Mouse (Mus musculus): ENCODE data around the gene Cited2.

Cited2 gene

GRCm38 (mm10) chr10:17723871-17724741, 1.1 kb downstream of the Cited2 start:
- DNase-seq (ENCODE audit: low spot score in 2 of 2): peak; percentile 71 to 74

GRCm38 (mm10) chr10:17725037-17725584, 2.1 kb downstream of the Cited2 start:
- no peak for DNase-seq (ENCODE audit: low spot score in 2 of 2)

- DNase-seq (ENCODE audit: low spot score in 2 of 2): no peak
Observed at GRCm38 (mm10) chr10:17725644-17726372, 2.8 kb downstream of the Cited2 start.

- peak; percentile 16 to 22 for DNase-seq (ENCODE audit: low spot score in 2 of 2)
Observed at GRCm38 (mm10) chr10:17726373-17726720, 3.3 kb downstream of the Cited2 start.

GRCm38 (mm10) chr10:17727161-17727925, 4.3 kb downstream of the Cited2 start:
- DNase-seq (ENCODE audit: low spot score in 2 of 2): peak; percentile 20 to 28

- peak in 1 of 2 experiments; percentile 11 for DNase-seq (ENCODE audit: low spot score in 2 of 2)
Observed at GRCm38 (mm10) chr10:17727926-17728279, 4.9 kb downstream of the Cited2 start.

- no peak for DNase-seq (ENCODE audit: low spot score in 2 of 2)
Observed at GRCm38 (mm10) chr10:17728711-17729110, 5.7 kb downstream of the Cited2 start.

- DNase-seq (ENCODE audit: low spot score in 2 of 2): no peak
Observed at GRCm38 (mm10) chr10:17729476-17729875, 6.5 kb downstream of the Cited2 start.

- peak; percentile 73 to 88 for DNase-seq (ENCODE audit: low spot score in 2 of 2)
Observed at GRCm38 (mm10) chr10:17733057-17733456, 10.0 kb downstream of the Cited2 start.

GRCm38 (mm10) chr10:17742581-17742980, 19.6 kb downstream of the Cited2 start:
- DNase-seq (ENCODE audit: low spot score in 2 of 2): no peak

- DNase-seq (ENCODE audit: low spot score in 2 of 2): no peak
Observed at GRCm38 (mm10) chr10:17752478-17752877, 29.5 kb downstream of the Cited2 start.

- DNase-seq (ENCODE audit: low spot score in 2 of 2): no peak
Observed at GRCm38 (mm10) chr10:17759772-17760171, 36.8 kb downstream of the Cited2 start.

- no peak for DNase-seq (ENCODE audit: low spot score in 2 of 2)
Observed at GRCm38 (mm10) chr10:17760750-17761613, 38.0 kb downstream of the Cited2 start.

- no peak for DNase-seq (ENCODE audit: low spot score in 2 of 2)
Observed at GRCm38 (mm10) chr10:17761652-17762051, 38.6 kb downstream of the Cited2 start.

- no peak for DNase-seq (ENCODE audit: low spot score in 2 of 2)
Observed at GRCm38 (mm10) chr10:17762946-17763345, 39.9 kb downstream of the Cited2 start.

GRCm38 (mm10) chr10:17769856-17770255, 46.8 kb downstream of the Cited2 start:
- DNase-seq (ENCODE audit: low spot score in 2 of 2): no peak

- no peak for DNase-seq (ENCODE audit: low spot score in 2 of 2)
Observed at GRCm38 (mm10) chr10:17772364-17772763, 49.3 kb downstream of the Cited2 start.

- no peak for DNase-seq (ENCODE audit: low spot score in 2 of 2)
Observed at GRCm38 (mm10) chr10:17774366-17774765, 51.3 kb downstream of the Cited2 start.

GRCm38 (mm10) chr10:17775079-17775478, 52.1 kb downstream of the Cited2 start:
- DNase-seq (ENCODE audit: low spot score in 2 of 2): no peak

Data from frontal cortex, postnatal 36 days (tissue).